ENCODE assay signal across 14 mouse cellular contexts in genomic region chr4:142903356-142904032, GRCm38 (mm10).
DNase-seq lines count a peak whose midpoint lies in the region; ATAC-seq and TF ChIP-seq lines count a peak whose summit lies in the region.
"Had no signal": no experiment of that assay in that cellular context is flagged by ENCODE, and none has a peak within 500 bp of the region (broad histone marks: within the 10 kb centered on the region; RNA-seq: fewer than 3 reads in every experiment).

No protein-coding gene starts in this region.

- no peak for TF ChIP-seq POLR2A in heart, adult 2 months (IDR thresholded peaks at IDR 0.05; ENCODE audit: insufficient read depth, low read depth, low read length)
- TF ChIP-seq POLR2A in lung, adult 2 months (IDR thresholded peaks at IDR 0.05; ENCODE audit: borderline replicate concordance, extremely low read depth, low read depth, low read length): no peak
- TF ChIP-seq POLR2A in thymus, adult 2 months (IDR thresholded peaks at IDR 0.05; ENCODE audit: control insufficient read depth, extremely low read depth, insufficient read depth, low read length, poor library complexity): no peak

- TF ChIP-seq EP300 in heart, adult 2 months (IDR thresholded peaks at IDR 0.05; ENCODE audit: insufficient read depth, low read depth, low read length): no peak

- WGBS in heart, adult 2 months: 67% methylated on average over 9 of the region's 9 CpGs
- 65% methylated on average over 9 of the region's 9 CpGs for WGBS in lung, adult 2 months
- WGBS in thymus, adult 2 months: 85% methylated on average over 9 of the region's 9 CpGs

- intact Hi-C loops in heart, adult 2 months (cut with DNase I): no loop called here
- intact Hi-C loops in heart, postnatal 36 days (cut with DNase I): loop anchor here (1.0 kb wide), 1 partner anchor 118 kb away; no protein-coding TSS in a partner anchor

- no peak for ATAC-seq in activated CD4-positive, CD25-positive, alpha-beta regulatory T cell, adult 4 months

- H3K27ac ChIP-seq in heart, adult 2 months: no peak overlapping the region
- H3K27ac ChIP-seq in thymus, adult 2 months (ENCODE audit: control insufficient read depth, insufficient read depth, low read length): no peak overlapping the region
- H3K27ac ChIP-seq: heart, embryonic 10.5 days; hindbrain, embryonic 13.5 days had no signal

- H3K27me3 ChIP-seq in heart, adult 2 months (ENCODE audit: control insufficient read depth, insufficient read depth, low read length): no peaks in the 10 kb centered on the region
- no peaks in the 10 kb centered on the region for H3K27me3 ChIP-seq in thymus, adult 2 months (ENCODE audit: control insufficient read depth, insufficient read depth, low read length)
- H3K27me3 ChIP-seq: hindbrain, embryonic 13.5 days had no signal

- peak; percentile 24; the same call in 1 of the 2 replicates for TF ChIP-seq CTCF in heart, adult 2 months (IDR thresholded peaks at IDR 0.05)
- TF ChIP-seq CTCF in lung, adult 2 months (IDR thresholded peaks at IDR 0.05; ENCODE audit: insufficient read depth, low read length): no peak
- no peak for TF ChIP-seq CTCF in thymus, adult 2 months (IDR thresholded peaks at IDR 0.05; ENCODE audit: borderline replicate concordance, control insufficient read depth, extremely low read depth, insufficient read depth, low read length, poor library complexity)

- no peak overlapping the region for H3K4me3 ChIP-seq in heart, adult 2 months
- H3K4me3 ChIP-seq in lung, adult 2 months (replicated peaks; ENCODE audit: extremely low read depth, low read depth, low read length): no peak overlapping the region
- H3K4me3 ChIP-seq in thymus, adult 2 months (ENCODE audit: control insufficient read depth, insufficient read depth, low read length): no peak overlapping the region
- H3K4me3 ChIP-seq: heart, embryonic 10.5 days; hindbrain, embryonic 13.5 days; myocyte had no signal

- H3K36me3 ChIP-seq in heart, adult 2 months (ENCODE audit: control insufficient read depth, insufficient read depth, low read length): no peaks in the 10 kb centered on the region
- no peaks in the 10 kb centered on the region for H3K36me3 ChIP-seq in thymus, adult 2 months (ENCODE audit: control insufficient read depth, insufficient read depth, low read length)
- H3K36me3 ChIP-seq: heart, embryonic 10.5 days; hindbrain, embryonic 13.5 days had no signal

- H3K4me1 ChIP-seq in heart, adult 2 months (ENCODE audit: control insufficient read depth, insufficient read depth, low read length): no peaks in the 10 kb centered on the region
- H3K4me1 ChIP-seq in lung, adult 2 months (ENCODE audit: control insufficient read depth, insufficient read depth, low read length): no peaks in the 10 kb centered on the region
- H3K4me1 ChIP-seq in thymus, adult 2 months (replicated peaks; ENCODE audit: control insufficient read depth, insufficient read depth, low read length): no peaks in the 10 kb centered on the region
- H3K4me1 ChIP-seq: heart, embryonic 10.5 days had no signal

- peak in 1 of 2 experiments; percentile 8 for DNase-seq in heart, adult 2 months
- DNase-seq in heart, postnatal 36 days: no peak
- peak; percentile 17 for DNase-seq in lung, adult 18-20 months
- DNase-seq in lung, adult 2 months: no peak
- DNase-seq in adrenal gland, postnatal 25 days: peak; percentile 8
- peak; percentile 15 for DNase-seq in mesoderm, embryonic 11.5 days (ENCODE audit: low read depth, low spot score)
- DNase-seq in thymus, adult 2 months: no peak
- DNase-seq: cerebellum, adult 9-10 months; spleen, adult 18-20 months; thymus, adult 18-20 months had no signal

- H3K79me2 ChIP-seq in heart, adult 2 months (replicated peaks; ENCODE audit: control insufficient read depth, insufficient read depth, low read length): no peaks in the 10 kb centered on the region

- H3K9ac ChIP-seq in heart, adult 2 months (ENCODE audit: low read depth, low read length): no peak overlapping the region
- H3K9ac ChIP-seq: hindbrain, embryonic 13.5 days had no signal

Comparison
In these comparisons a context has a peak if more than half of its experiments do, and no peak if none do; other contexts are left out.
1. DNase-seq: peak in lung, adult 18-20 months (2 of 2), adrenal gland, postnatal 25 days (single experiment) and mesoderm, embryonic 11.5 days (single experiment); none in heart, postnatal 36 days (0 of 2), lung, adult 2 months (single experiment) and thymus, adult 2 months (single experiment).